Mouse (Mus musculus): Measurements from ENCODE around the gene Rab3il1.

Gene Rab3il1

GRCm38 (mm10) chr19:10013348-10013747 lies 11.9 kb downstream of the Rab3il1 start:
- DNase-seq (ENCODE audit: low read depth) = no peak

GRCm38 (mm10) chr19:10013913-10014312 lies 12.4 kb downstream of the Rab3il1 start:
- DNase-seq (ENCODE audit: low read depth) = no peak

- peak; percentile 87 for DNase-seq (ENCODE audit: low read depth)
Observed at GRCm38 (mm10) chr19:10014824-10015223, 13.4 kb downstream of the Rab3il1 start.

GRCm38 (mm10) chr19:10015442-10015841 lies 14.0 kb downstream of the Rab3il1 start:
- peak; percentile 52 for DNase-seq (ENCODE audit: low read depth)

- DNase-seq (ENCODE audit: low read depth) = peak; percentile 48
Observed at GRCm38 (mm10) chr19:10016151-10016550, 14.7 kb downstream of the Rab3il1 start.

- peak; percentile 78 for DNase-seq (ENCODE audit: low read depth)
Observed at GRCm38 (mm10) chr19:10017637-10018526, 16.4 kb downstream of the Rab3il1 start.

- no peak for DNase-seq (ENCODE audit: low read depth)
Observed at GRCm38 (mm10) chr19:10018527-10018818, 17.0 kb downstream of the Rab3il1 start.

- no peak for DNase-seq (ENCODE audit: low read depth)
Observed at GRCm38 (mm10) chr19:10019214-10019760, 17.8 kb downstream of the Rab3il1 start.

- no peak for DNase-seq (ENCODE audit: low read depth)
Observed at GRCm38 (mm10) chr19:10021981-10022380, 20.5 kb downstream of the Rab3il1 start.

- DNase-seq (ENCODE audit: low read depth) = no peak
Observed at GRCm38 (mm10) chr19:10022414-10023303, 21.2 kb downstream of the Rab3il1 start.

GRCm38 (mm10) chr19:10023304-10023758 lies 21.9 kb downstream of the Rab3il1 start:
- no peak for DNase-seq (ENCODE audit: low read depth)

- DNase-seq (ENCODE audit: low read depth) = no peak
Observed at GRCm38 (mm10) chr19:10025169-10025875, 23.9 kb downstream of the Rab3il1 start.

- no peak for DNase-seq (ENCODE audit: low read depth)
Observed at GRCm38 (mm10) chr19:10029746-10030145, 28.3 kb downstream of the Rab3il1 start.

- no peak for DNase-seq (ENCODE audit: low read depth)
Observed at GRCm38 (mm10) chr19:10033211-10033973, 31.9 kb downstream of the Rab3il1 start.

GRCm38 (mm10) chr19:10034356-10034755 lies 32.9 kb downstream of the Rab3il1 start:
- no peak for DNase-seq (ENCODE audit: low read depth)

GRCm38 (mm10) chr19:10034785-10035447 lies 33.4 kb downstream of the Rab3il1 start:
- peak; percentile 77 for DNase-seq (ENCODE audit: low read depth)

GRCm38 (mm10) chr19:10037534-10037933 lies 36.1 kb downstream of the Rab3il1 start:
- DNase-seq (ENCODE audit: low read depth) = no peak

- no peak for DNase-seq (ENCODE audit: low read depth)
Observed at GRCm38 (mm10) chr19:10038364-10038763, 36.9 kb downstream of the Rab3il1 start.

- no peak for DNase-seq (ENCODE audit: low read depth)
Observed at GRCm38 (mm10) chr19:10038910-10039309, 37.4 kb downstream of the Rab3il1 start.

GRCm38 (mm10) chr19:10039615-10040014 lies 38.1 kb downstream of the Rab3il1 start:
- no peak for DNase-seq (ENCODE audit: low read depth)

Data from c-Kit-positive CD71-positive TER-119-negative erythroid progenitor cells, embryonic 14.5 days (primary cell).